In the genomic region with DNA sequence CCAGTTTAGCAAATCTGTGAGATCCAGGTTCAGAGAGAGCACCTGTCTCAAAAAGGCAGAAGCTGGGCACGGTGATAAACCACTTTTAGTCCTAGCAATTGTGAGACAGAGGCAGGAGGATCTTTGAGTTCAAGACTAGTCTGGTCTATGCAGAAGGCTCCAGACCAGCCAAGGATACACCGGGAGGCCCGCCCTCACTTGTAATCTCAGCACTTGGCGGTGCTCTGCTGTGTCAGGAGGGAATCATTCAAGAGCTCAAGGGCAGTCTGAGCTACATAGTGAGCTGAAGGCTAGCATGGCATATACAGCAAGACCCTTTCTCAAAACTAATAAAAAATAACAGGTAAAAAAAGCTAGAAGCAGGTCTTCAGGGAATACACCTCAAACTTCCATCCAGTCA, we compare ENCODE assay signal across 23 mouse cellular contexts. TPM values are rescaled to one million over a fixed set of nuclear protein-coding genes. Genes with fewer than 3 reads are reported as not detected.
DNase-seq lines count a peak whose midpoint lies in the region; ATAC-seq lines count a peak whose summit lies in the region.
"Had no signal": no experiment of that assay in that cellular context is flagged by ENCODE, and none has a peak within 500 bp of the region (broad histone marks: within the 10 kb centered on the region; RNA-seq: fewer than 3 reads in every experiment).

No protein-coding gene starts in this region.

- H3K4me1 ChIP-seq in hindbrain, embryonic 13.5 days (replicated peaks), result no peaks in the 10 kb centered on the region
- H3K4me1 ChIP-seq in forebrain, embryonic 15.5 days, result no peaks in the 10 kb centered on the region
- H3K4me1 ChIP-seq: embryonic facial prominence, embryonic 10.5 days; embryonic facial prominence, embryonic 12.5 days; forebrain, embryonic 13.5 days had no signal

- ATAC-seq in hindbrain, embryonic 13.5 days (ENCODE audit: low FRiP score), result no peak
- ATAC-seq in forebrain, embryonic 15.5 days (replicated peaks), result no peak
- ATAC-seq: activated CD4-positive, CD25-positive, alpha-beta regulatory T cell, adult 4 months; CD4-positive, CD25-positive, alpha-beta regulatory T cell, adult 4 months; forebrain, embryonic 13.5 days; forebrain, embryonic 16.5 days; Patski had no signal

- no peak overlapping the region for H3K9ac ChIP-seq in hindbrain, embryonic 13.5 days
- no peak overlapping the region for H3K9ac ChIP-seq in forebrain, embryonic 15.5 days (replicated peaks)
- H3K9ac ChIP-seq: embryonic facial prominence, embryonic 12.5 days; forebrain, embryonic 13.5 days had no signal

- H3K27ac ChIP-seq in hindbrain, embryonic 13.5 days, result no peak overlapping the region
- H3K27ac ChIP-seq in forebrain, embryonic 15.5 days (replicated peaks), result no peak overlapping the region
- H3K27ac ChIP-seq: embryonic facial prominence, embryonic 10.5 days; embryonic facial prominence, embryonic 12.5 days; forebrain, embryonic 13.5 days had no signal

- H3K27me3 ChIP-seq in hindbrain, embryonic 13.5 days, result no peaks in the 10 kb centered on the region
- no peaks in the 10 kb centered on the region for H3K27me3 ChIP-seq in forebrain, embryonic 15.5 days
- H3K27me3 ChIP-seq: CH12.LX; embryonic facial prominence, embryonic 12.5 days; forebrain, embryonic 13.5 days; Patski had no signal

- H3K36me3 ChIP-seq in hindbrain, embryonic 13.5 days, result no peaks in the 10 kb centered on the region
- H3K36me3 ChIP-seq in forebrain, embryonic 15.5 days, result no peaks in the 10 kb centered on the region
- H3K36me3 ChIP-seq: embryonic facial prominence, embryonic 12.5 days had no signal

- DNase-seq in adrenal gland, adult (ENCODE audit: inconsistent age in 2 of 2, low spot score in 1 of 2), result peak; percentile 41 to 82
- no peak for DNase-seq in adrenal gland, postnatal 4 days (ENCODE audit: low spot score in 2 of 2)
- DNase-seq in adrenal gland, adult 2 months, result peak; percentile 76
- peak; percentile 24 for DNase-seq in adrenal gland, postnatal 10 days
- peak; percentile 54 for DNase-seq in adrenal gland, postnatal 25 days
- no peak for DNase-seq in kidney, postnatal 10 days
- DNase-seq: B cell, adult 2 months; cerebellum, adult 11-12 months; cerebellum, adult 2 months; cerebellum, adult 9-10 months; cerebellum, postnatal 10 days; cerebellum, postnatal 25 days had no signal

- H3K9me3 ChIP-seq in hindbrain, embryonic 13.5 days, result no peaks in the 10 kb centered on the region
- no peaks in the 10 kb centered on the region for H3K9me3 ChIP-seq in forebrain, embryonic 15.5 days
- H3K9me3 ChIP-seq: embryonic facial prominence, embryonic 10.5 days; embryonic facial prominence, embryonic 12.5 days; forebrain, embryonic 13.5 days; G1E had no signal

- H3K4me3 ChIP-seq in hindbrain, embryonic 13.5 days, result no peak overlapping the region
- H3K4me3 ChIP-seq in forebrain, embryonic 15.5 days, result no peak overlapping the region
- H3K4me3 ChIP-seq: embryonic facial prominence, embryonic 10.5 days; embryonic facial prominence, embryonic 12.5 days; forebrain, embryonic 13.5 days had no signal

- WGBS in hindbrain, embryonic 13.5 days, result 91% methylated on average over 4 of the region's 4 CpGs
- 91% methylated on average over 4 of the region's 4 CpGs for WGBS in forebrain, embryonic 15.5 days

- H3K4me2 ChIP-seq in hindbrain, embryonic 13.5 days, result no peak overlapping the region
- H3K4me2 ChIP-seq in forebrain, embryonic 15.5 days (replicated peaks), result no peak overlapping the region
- H3K4me2 ChIP-seq: embryonic facial prominence, embryonic 12.5 days; forebrain, embryonic 13.5 days had no signal

RNA-seq across cellular contexts. Expression of gene Hdlbp, which starts 10.0 kb away (rescaled TPM):
- 100 to 1,000 TPM; 306 to 308 TPM for total RNA-seq in adrenal gland, postnatal 4 days (2021)
- 100 to 1,000 TPM; 314 to 430 TPM for total RNA-seq in adrenal gland, adult 2 months (2021)
- 40.4 and 51.2 TPM in 2 replicates for polyA plus RNA-seq in adrenal gland, adult 2 months (2012; rRNA removed)
- 100 to 1,000 TPM; 310 to 325 TPM for total RNA-seq in adrenal gland, postnatal 10 days (2021)
- total RNA-seq in adrenal gland, postnatal 25 days (2021), result 339 and 351 TPM in 2 replicates
- 95.2 and 102 TPM in 2 replicates for polyA plus RNA-seq in hindbrain, embryonic 13.5 days (2015; fragmentation: Nextera tagmentation; extraction: Ambion mirVana)
- polyA plus RNA-seq in forebrain, embryonic 15.5 days (2015; fragmentation: Nextera tagmentation; extraction: Ambion mirVana), result 61.1 and 66.5 TPM in 2 replicates

RNA-seq across cellular contexts. Expression of gene Farp2, which starts 43.3 kb away (rescaled TPM):
- total RNA-seq in adrenal gland, postnatal 4 days (2021), result 10 to 100 TPM; 19.3 to 22.9 TPM
- 10 to 100 TPM; 17.0 to 21.7 TPM for total RNA-seq in adrenal gland, adult 2 months (2021)
- 5.2 and 5.9 TPM in 2 replicates for polyA plus RNA-seq in adrenal gland, adult 2 months (2012; rRNA removed)
- total RNA-seq in adrenal gland, postnatal 10 days (2021), result 10 to 100 TPM; 17.7 to 20.1 TPM
- total RNA-seq in adrenal gland, postnatal 25 days (2021), result 19.2 and 26.9 TPM in 2 replicates
- polyA plus RNA-seq in hindbrain, embryonic 13.5 days (2015; fragmentation: Nextera tagmentation; extraction: Ambion mirVana), result 5.9 TPM in 2 replicates
- 3.2 and 4.3 TPM in 2 replicates for polyA plus RNA-seq in forebrain, embryonic 15.5 days (2015; fragmentation: Nextera tagmentation; extraction: Ambion mirVana)

Comparison
In these comparisons a context has a peak if more than half of its experiments do, and no peak if none do; other contexts are left out.
1. DNase-seq: peak in adrenal gland, adult (2 of 2), adrenal gland, adult 2 months (single experiment), adrenal gland, postnatal 10 days (single experiment) and adrenal gland, postnatal 25 days (single experiment); none in adrenal gland, postnatal 4 days (0 of 2) and kidney, postnatal 10 days (single experiment).